Mouse (Mus musculus) layer of hippocampus, postnatal 36 days (tissue): ENCODE data around the gene Tspan32. TPM values are rescaled to one million over a fixed set of nuclear protein-coding genes. Genes with fewer than 3 reads are reported as not detected.

ENCODE experiments used
- DNase-seq, 2 experiments: peaks; one replicate each; pipeline ENCODE4 v3.0.0; 2022
- total RNA-seq, 2 experiments: library from RNA; stranded (reverse); gene quantifications; 2 replicates each; pipeline ENCODE4 v1.2.3; 2021

Tspan32 gene
- total RNA-seq, 2 experiments from 2014 or later = 0.23 TPM; not detected in 1

DNA sequence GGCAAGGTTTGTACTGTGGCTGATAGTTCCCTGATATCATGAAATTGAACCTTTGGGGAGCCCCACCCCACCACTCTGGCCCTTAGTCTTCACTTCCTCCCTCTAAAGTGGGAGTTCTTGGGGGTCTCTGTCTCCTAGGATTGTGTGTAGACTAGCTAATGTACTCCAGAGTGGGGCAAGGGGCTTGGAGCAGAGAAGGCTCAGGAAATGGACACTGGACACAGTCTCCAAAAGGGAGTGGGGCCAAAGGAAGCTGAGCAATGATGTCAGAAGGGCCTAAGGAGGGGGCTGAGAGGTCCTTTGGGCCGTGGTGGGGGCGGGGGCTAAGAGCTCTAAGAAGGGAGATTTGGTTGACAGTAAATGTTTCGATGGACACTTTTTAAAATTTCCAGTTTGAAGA is 50.2 kb downstream of the Tspan32 start:
- DNase-seq = no peak

DNA sequence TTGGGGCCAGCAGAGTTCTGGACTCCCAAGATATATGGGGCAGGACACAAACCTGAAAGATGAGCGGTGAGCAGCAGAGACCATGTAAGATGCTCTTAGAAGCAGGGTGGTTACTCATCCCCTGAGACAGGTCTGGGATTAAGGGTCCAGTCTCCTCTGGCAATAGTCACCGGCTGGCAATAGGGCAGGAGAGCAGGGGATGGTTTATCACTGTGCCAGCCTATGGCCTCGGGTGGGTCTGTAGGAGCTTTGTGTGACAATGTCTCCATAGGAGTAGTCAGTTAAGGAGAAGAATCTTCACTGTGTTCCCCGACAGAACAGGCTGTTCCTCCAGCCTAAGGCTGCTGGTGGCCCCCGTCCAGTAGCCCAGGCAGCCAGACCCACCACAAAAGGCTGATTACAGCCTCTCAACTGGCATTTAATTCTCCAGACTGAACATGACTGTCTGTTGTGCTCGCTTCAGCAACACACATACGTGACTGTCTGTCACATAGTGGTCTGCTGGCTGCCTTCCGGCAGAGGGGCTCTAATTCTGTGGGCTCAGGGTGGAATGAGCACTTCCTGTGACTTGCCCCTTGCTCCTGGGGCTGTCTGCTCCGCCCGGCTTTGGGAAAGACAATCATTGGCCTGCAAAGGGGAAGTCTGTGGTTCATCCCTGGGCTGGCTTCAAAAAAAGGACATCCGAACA is 50.8 kb downstream of the Tspan32 start:
- peak in 1 of 2 experiments; percentile 43 for DNase-seq

DNA sequence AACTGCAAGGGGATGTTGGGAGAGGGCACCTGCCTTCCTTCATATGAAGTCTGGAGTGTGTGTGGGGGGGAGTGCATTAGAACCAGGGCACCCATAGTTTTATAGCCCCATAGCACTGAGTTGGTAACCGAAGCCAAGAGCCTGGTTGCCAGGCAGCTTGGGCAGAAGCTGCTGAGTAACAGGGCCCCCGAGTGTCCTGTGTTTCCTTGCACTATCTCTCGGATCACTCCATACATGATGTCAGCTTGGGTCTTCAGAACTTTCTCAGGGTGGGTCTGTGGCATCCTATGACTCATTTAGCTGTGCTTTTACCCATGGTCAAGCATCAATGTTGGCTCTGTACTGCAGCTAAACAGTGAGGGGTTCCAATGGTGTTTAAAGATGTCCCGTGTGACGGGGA is 52.2 kb downstream of the Tspan32 start:
- no peak for DNase-seq

- no peak for DNase-seq
Measured at GRCm38 (mm10) chr7:143057667-143058220, 52.9 kb downstream of the Tspan32 start.

DNA sequence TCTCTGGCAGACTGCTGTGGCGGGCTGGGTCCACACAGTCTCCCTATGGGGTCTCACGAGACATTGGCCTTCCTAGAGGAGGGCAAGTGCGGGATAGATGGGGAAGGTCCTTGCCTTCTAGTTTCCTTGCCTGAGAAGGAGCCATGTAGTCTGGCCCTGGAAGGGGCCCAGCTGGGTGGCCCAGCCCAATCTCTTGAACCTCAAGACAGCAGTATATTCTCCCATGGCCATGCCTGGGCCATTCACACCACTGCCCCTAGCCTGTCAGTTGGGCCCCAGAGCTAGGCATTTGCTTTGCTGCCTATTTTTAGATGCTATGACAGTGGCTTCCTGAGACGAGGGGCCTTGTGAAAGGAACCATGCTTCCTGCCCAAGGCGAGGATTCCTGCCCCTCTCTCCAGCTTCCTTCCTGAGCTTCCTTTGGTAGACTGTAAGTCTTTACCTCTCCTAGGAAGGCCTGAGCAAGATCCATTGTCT is 53.4 kb downstream of the Tspan32 start:
- DNase-seq = no peak

- peak; percentile 53 for DNase-seq
Measured at GRCm38 (mm10) chr7:143059202-143059870, 54.5 kb downstream of the Tspan32 start.

- no peak for DNase-seq
Measured at GRCm38 (mm10) chr7:143062704-143063103, 57.9 kb downstream of the Tspan32 start.

GRCm38 (mm10) chr7:143064226-143064625 is 59.4 kb downstream of the Tspan32 start:
- DNase-seq = peak; percentile 46 to 50

DNA sequence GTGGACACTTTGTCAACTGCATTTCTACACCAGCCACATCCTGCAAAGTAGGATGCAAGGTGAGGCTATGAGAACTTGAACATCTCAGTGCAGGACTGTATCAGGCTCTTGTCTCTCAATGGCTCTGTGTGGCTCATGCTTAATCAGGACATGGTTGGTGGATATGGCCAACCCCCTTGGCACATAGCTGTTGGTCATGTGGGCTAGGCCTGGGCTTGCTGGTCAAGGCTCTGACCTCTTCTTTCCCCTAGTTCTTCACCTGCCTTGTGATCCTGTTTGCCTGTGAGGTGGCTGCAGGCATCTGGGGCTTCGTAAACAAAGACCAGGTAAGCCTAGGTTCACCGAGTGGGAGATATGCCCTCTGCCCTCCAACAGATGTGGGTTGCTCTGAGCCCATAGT is 60.8 kb downstream of the Tspan32 start:
- DNase-seq = no peak

GRCm38 (mm10) chr7:143067469-143067868 is 62.6 kb downstream of the Tspan32 start:
- DNase-seq = no peak

DNA sequence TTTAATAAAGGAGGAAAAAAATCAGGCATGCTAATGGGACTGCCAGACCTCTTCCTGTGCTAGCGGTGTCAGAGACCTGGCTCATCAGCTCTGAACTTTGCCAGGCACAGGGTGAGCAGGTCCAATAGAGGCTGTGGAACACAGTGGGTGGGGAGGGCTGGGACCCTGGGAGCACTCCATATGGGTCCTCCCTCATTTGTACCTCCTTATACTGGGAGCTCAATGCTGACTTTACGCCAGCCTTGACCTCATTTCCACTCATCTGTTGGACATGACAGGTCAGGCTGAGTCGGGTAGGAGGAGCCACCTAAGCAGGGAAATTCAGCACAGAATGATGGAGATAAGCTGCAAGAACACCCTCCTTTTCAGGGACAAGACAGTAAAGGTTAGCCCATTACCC is 63.1 kb downstream of the Tspan32 start:
- DNase-seq = no peak

GRCm38 (mm10) chr7:143068316-143068881 is 63.6 kb downstream of the Tspan32 start:
- DNase-seq = peak; percentile 41 to 42

GRCm38 (mm10) chr7:143068882-143069591 is 64.2 kb downstream of the Tspan32 start, which contains the start of gene Tssc4:
Tssc4 (plus strand) TSS chr7:143069249.
- DNase-seq = peak; percentile 98 to 99

Other genes with a start within 250 kb of the Tspan32 start
- under 1 TPM in 1 of 2 experiments, not detected in 1; 0.48 TPM for gene Th, start 73.9 kb upstream of the Tspan32 start, total RNA-seq
- under 1 TPM in 1 of 2 experiments, not detected in 1; 0.27 TPM for gene Ascl2, start 35.8 kb upstream of the Tspan32 start, total RNA-seq
- gene Cd81, start 47.7 kb downstream of the Tspan32 start, total RNA-seq = 100 to 1,000 TPM; 441 to 447 TPM
- gene Tssc4, start 64.2 kb downstream of the Tspan32 start, total RNA-seq = 10 to 100 TPM; 40.0 to 46.3 TPM
- gene Trpm5, start 89.6 kb downstream of the Tspan32 start, total RNA-seq = not detected
- gene Kcnq1, start 101.3 kb downstream of the Tspan32 start, total RNA-seq = 1 to 10 TPM in 1 of 2 experiments, under 1 TPM in 1; 0.55 to 1.1 TPM